Mouse (Mus musculus): ENCODE results near the gene Misp. TPM values are rescaled to one million over a fixed set of nuclear protein-coding genes. Genes with fewer than 3 reads are reported as not detected.
A peak's percentile ranks its signal among the peaks of the same experiment; 100 is the strongest.

Gene Misp
- total RNA-seq, 2 experiments from 2014 or later, result 0.58 TPM; not detected in 1

DNA sequence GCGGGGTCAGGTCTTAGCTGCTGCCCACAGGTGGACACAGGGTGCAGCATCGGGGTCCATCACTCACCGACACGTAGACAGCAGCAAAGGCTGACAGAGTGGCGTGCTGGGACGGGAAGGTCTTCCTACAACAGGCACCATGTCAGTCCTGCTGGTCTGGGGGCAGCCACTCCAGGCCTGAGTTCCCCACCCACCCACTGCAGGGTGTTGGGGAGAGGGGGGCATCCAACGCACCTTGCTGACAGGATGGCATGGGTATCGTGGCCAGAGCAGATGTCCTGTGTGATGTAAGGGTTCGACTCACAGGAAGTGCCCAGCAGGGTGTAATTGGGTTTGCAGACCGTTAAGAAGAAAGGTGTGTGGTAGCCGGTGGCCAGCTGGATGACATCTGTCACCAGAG lies 45.8 kb downstream of the Misp start:
- no peak for ATAC-seq (replicated peaks; ENCODE audit: poor library complexity)

DNA sequence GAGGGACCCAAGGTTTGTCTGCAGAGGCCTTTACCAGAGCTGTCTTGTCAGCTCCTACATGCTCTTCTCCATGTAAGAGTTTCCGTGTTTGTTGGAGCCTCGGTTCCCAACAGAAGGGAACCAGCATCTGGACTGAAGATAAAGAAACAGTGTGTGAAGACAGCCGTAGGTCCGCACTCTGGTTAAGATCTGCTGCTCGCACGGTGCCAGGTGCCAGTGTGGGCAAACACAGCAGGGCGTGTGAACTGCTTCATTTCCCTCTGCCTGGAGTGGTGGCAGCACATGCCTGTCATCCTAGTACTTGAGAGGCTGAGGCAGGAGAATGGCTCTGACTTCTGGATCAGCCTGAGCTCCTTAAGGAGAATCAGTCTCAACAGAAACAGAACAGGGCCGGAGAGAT lies 51.1 kb downstream of the Misp start:
- no peak for ATAC-seq (replicated peaks; ENCODE audit: poor library complexity)

GRCm38 (mm10) chr10:79872862-79873261 lies 52.1 kb downstream of the Misp start:
- ATAC-seq (replicated peaks; ENCODE audit: poor library complexity), result no peak

DNA sequence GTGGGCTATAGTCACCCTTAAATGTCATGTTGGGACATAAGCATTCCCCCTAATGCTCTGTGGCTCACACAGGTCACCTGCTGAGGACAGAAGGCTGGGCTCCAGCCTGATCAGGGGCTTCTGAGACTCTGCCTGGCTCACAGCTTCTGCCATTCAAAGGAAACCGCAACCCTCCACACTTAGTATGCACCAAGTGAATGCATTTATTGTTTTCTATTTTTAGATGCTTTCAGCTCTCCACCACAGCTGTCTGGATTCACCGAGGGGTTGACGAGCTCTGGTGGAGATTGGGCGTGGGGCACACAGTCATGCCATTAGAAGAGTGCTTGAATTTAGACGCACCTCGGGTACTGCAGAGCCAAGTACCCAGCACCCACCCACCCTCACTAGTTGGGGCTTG lies 52.5 kb downstream of the Misp start:
- ATAC-seq (replicated peaks; ENCODE audit: poor library complexity), result no peak

DNA sequence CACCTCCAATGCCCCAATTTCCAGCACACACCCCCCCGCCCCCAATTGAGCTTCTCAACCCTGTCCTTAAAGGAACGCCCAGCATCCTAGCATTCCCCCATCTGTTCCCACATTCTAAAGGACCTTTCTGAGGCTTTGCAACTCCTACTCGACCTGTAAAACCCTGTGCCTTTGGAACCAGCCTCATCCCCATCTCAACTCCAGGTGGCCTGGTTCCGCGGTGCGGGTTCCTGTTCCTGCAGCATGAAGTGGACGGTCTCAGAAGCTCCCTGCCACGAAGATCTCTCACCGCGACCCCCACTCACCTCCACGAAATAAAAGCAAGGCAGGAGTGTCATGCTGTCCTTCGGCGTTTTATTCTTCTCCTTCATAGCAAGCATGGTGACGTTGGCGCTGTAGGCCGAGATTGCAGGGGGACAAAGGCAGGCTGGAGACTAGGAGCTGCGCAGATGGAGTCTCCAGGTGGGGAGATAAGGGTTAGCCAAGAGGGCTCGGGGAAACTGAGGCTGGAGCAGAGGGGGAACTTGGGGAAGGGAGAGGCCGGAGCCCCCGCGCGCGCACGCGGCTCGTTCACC lies 53.0 kb downstream of the Misp start:
- ATAC-seq (replicated peaks; ENCODE audit: poor library complexity), result no peak

GRCm38 (mm10) chr10:79874290-79874862 lies 53.6 kb downstream of the Misp start, which contains the start of the genes Prtn3 and Plppr3:
Prtn3 (plus strand) TSS chr10:79874476.
Plppr3 (minus strand) TSS chr10:79874634.
- ATAC-seq (replicated peaks; ENCODE audit: poor library complexity), result peak; percentile 28

DNA sequence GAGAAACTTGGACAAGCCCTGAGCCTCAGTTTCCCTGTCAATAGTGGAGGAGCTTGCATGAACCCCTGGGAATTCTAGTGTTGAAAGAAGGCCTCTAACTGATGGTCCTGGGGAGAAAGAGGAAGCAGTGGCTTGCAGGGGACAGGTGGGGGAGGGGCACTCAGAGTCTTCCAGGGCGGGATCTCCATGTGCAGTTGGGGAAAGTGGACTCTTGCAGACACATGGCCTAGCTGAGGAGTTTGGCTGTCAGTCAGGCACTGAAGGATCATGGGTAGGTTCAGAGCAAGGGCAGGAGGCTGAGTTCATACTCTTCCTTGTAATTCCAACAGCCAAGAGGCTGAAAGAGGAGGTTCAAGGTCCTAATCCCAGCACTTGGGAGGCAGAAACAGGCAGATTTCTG lies 56.4 kb downstream of the Misp start:
- peak; percentile 45 for ATAC-seq (replicated peaks; ENCODE audit: poor library complexity)

DNA sequence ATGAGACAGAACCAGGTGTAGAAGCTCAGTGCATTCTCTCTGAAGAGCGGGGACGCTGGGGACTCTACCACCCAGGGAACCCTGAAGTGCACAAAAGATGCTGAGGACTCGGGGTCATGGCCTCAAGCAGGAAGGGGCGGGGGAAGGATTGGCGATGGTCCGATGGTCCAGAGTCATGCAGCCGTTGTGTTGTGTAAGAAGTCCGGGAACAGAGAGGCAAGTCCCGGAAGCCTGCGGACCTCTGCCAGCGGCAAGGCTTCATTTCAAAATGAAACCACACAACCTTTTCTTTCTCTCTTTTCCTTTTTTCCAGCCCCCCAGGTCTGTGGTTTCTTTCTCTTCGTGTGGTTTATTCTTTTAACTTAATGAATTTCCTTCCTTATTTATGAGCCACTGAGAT lies 57.0 kb downstream of the Misp start:
- ATAC-seq (replicated peaks; ENCODE audit: poor library complexity), result peak; percentile 58

- ATAC-seq (replicated peaks; ENCODE audit: poor library complexity), result no peak
These were observed 58.7 kb downstream of the Misp start for GRCm38 (mm10) chr10:79879527-79879926.

Other genes starting within 250 kb of the Misp start
Only the 30 nearest of the 34 such genes appear.
- gene Shc2, start 183.1 kb upstream of the Misp start, total RNA-seq (2015), result not detected in 2 replicates
- not detected in 2 replicates for gene Shc2, start 183.1 kb upstream of the Misp start, total RNA-seq (2017)
- gene Odf3l2, start 175.3 kb upstream of the Misp start, total RNA-seq (2015), result not detected in 2 replicates
- not detected in 2 replicates for gene Odf3l2, start 175.3 kb upstream of the Misp start, total RNA-seq (2017)
- gene Madcam1, start 156.4 kb upstream of the Misp start, total RNA-seq (2015), result not detected in 2 replicates
- not detected in 2 replicates for gene Madcam1, start 156.4 kb upstream of the Misp start, total RNA-seq (2017)
- gene Tpgs1, start 151.6 kb upstream of the Misp start, total RNA-seq (2015), result 8.3 and 10.2 TPM in 2 replicates
- 8.2 and 10.4 TPM in 2 replicates for gene Tpgs1, start 151.6 kb upstream of the Misp start, total RNA-seq (2017)
- 69.2 and 79.0 TPM in 2 replicates for gene Cdc34, start 138.8 kb upstream of the Misp start, total RNA-seq (2015)
- gene Cdc34, start 138.8 kb upstream of the Misp start, total RNA-seq (2017), result 154 and 169 TPM in 2 replicates
- 0.29 and 0.49 TPM in 2 replicates for gene Gzmm, start 132.0 kb upstream of the Misp start, total RNA-seq (2015)
- 1.1 and 2.8 TPM in 2 replicates for gene Gzmm, start 132.0 kb upstream of the Misp start, total RNA-seq (2017)
- gene Bsg, start 116.5 kb upstream of the Misp start, total RNA-seq (2015), result 441 and 471 TPM in 2 replicates
- gene Bsg, start 116.5 kb upstream of the Misp start, total RNA-seq (2017), result 272 TPM in 2 replicates
- not detected in 2 replicates for gene Hcn2, start 104.4 kb upstream of the Misp start, total RNA-seq (2015)
- not detected in 2 replicates for gene Hcn2, start 104.4 kb upstream of the Misp start, total RNA-seq (2017)
- 36.9 and 46.9 TPM in 2 replicates for gene Polrmt, start 74.4 kb upstream of the Misp start, total RNA-seq (2015)
- gene Polrmt, start 74.4 kb upstream of the Misp start, total RNA-seq (2017), result 10.8 and 14.6 TPM in 2 replicates
- not detected in 2 replicates for gene Fgf22, start 65.9 kb upstream of the Misp start, total RNA-seq (2015)
- not detected in 2 replicates for gene Fgf22, start 65.9 kb upstream of the Misp start, total RNA-seq (2017)
- 55.6 and 63.0 TPM in 2 replicates for gene Rnf126, start 54.0 kb upstream of the Misp start, total RNA-seq (2015)
- gene Rnf126, start 54.0 kb upstream of the Misp start, total RNA-seq (2017), result 18.4 and 20.2 TPM in 2 replicates
- 1.6 and 2.7 TPM in 2 replicates for gene Fstl3, start 43.7 kb upstream of the Misp start, total RNA-seq (2015)
- 1.3 and 3.6 TPM in 2 replicates for gene Fstl3, start 43.7 kb upstream of the Misp start, total RNA-seq (2017)
- gene Prss57, start 30.0 kb upstream of the Misp start, total RNA-seq (2015), result 160 and 189 TPM in 2 replicates
- 95.1 and 100.0 TPM in 2 replicates for gene Prss57, start 30.0 kb upstream of the Misp start, total RNA-seq (2017)
- gene Palm, start 27.4 kb upstream of the Misp start, total RNA-seq (2015), result 65.3 and 71.4 TPM in 2 replicates
- 43.4 and 53.4 TPM in 2 replicates for gene Palm, start 27.4 kb upstream of the Misp start, total RNA-seq (2017)
- 218 and 262 TPM in 2 replicates for gene Ptbp1, start 33.4 kb downstream of the Misp start, total RNA-seq (2015)
- 172 and 187 TPM in 2 replicates for gene Ptbp1, start 33.4 kb downstream of the Misp start, total RNA-seq (2017)
- 3,382 and 3,510 TPM in 2 replicates for gene Prtn3, start 53.5 kb downstream of the Misp start, total RNA-seq (2015)
- 738 and 1,001 TPM in 2 replicates for gene Prtn3, start 53.5 kb downstream of the Misp start, total RNA-seq (2017)
- 39.0 and 41.2 TPM in 2 replicates for gene Plppr3, start 53.6 kb downstream of the Misp start, total RNA-seq (2015)
- gene Plppr3, start 53.6 kb downstream of the Misp start, total RNA-seq (2017), result 93.9 and 96.9 TPM in 2 replicates
- 6,143 and 8,228 TPM in 2 replicates for gene Elane, start 65.3 kb downstream of the Misp start, total RNA-seq (2015)
- gene Elane, start 65.3 kb downstream of the Misp start, total RNA-seq (2017), result 2,359 and 2,989 TPM in 2 replicates
- gene Cfd, start 69.9 kb downstream of the Misp start, total RNA-seq (2015), result 0.49 and 0.56 TPM in 2 replicates
- gene Cfd, start 69.9 kb downstream of the Misp start, total RNA-seq (2017), result 1.2 TPM in 1 of 2 replicates, not detected in the other
- 13.9 and 14.4 TPM in 2 replicates for gene Med16, start 87.9 kb downstream of the Misp start, total RNA-seq (2015)
- gene Med16, start 87.9 kb downstream of the Misp start, total RNA-seq (2017), result 22.1 and 24.8 TPM in 2 replicates
- not detected in 2 replicates for gene Gm26602, start 89.9 kb downstream of the Misp start, total RNA-seq (2015)
- gene Gm26602, start 89.9 kb downstream of the Misp start, total RNA-seq (2017), result not detected in 2 replicates
- gene Kiss1r, start 96.0 kb downstream of the Misp start, total RNA-seq (2015), result 0.15 TPM in 2 replicates
- 0.25 and 1.3 TPM in 2 replicates for gene Kiss1r, start 96.0 kb downstream of the Misp start, total RNA-seq (2017)
- gene R3hdm4, start 100.2 kb downstream of the Misp start, total RNA-seq (2015), result 72.3 and 78.7 TPM in 2 replicates
- 35.1 and 50.7 TPM in 2 replicates for gene R3hdm4, start 100.2 kb downstream of the Misp start, total RNA-seq (2017)
- gene Arid3a, start 106.1 kb downstream of the Misp start, total RNA-seq (2015), result 19.9 and 21.6 TPM in 2 replicates
- gene Arid3a, start 106.1 kb downstream of the Misp start, total RNA-seq (2017), result 31.0 and 32.2 TPM in 2 replicates
- gene Wdr18, start 139.2 kb downstream of the Misp start, total RNA-seq (2015), result 36.8 and 57.4 TPM in 2 replicates
- gene Wdr18, start 139.2 kb downstream of the Misp start, total RNA-seq (2017), result 24.6 and 29.7 TPM in 2 replicates
- not detected in 2 replicates for gene Grin3b, start 149.7 kb downstream of the Misp start, total RNA-seq (2015)
- not detected in 2 replicates for gene Grin3b, start 149.7 kb downstream of the Misp start, total RNA-seq (2017)
- gene Tmem259, start 163.3 kb downstream of the Misp start, total RNA-seq (2015), result 38.9 and 44.2 TPM in 2 replicates
- 44.6 and 54.8 TPM in 2 replicates for gene Tmem259, start 163.3 kb downstream of the Misp start, total RNA-seq (2017)
- gene Cnn2, start 167.6 kb downstream of the Misp start, total RNA-seq (2015), result 50.5 and 52.8 TPM in 2 replicates
- gene Cnn2, start 167.6 kb downstream of the Misp start, total RNA-seq (2017), result 73.3 and 84.1 TPM in 2 replicates
- 15.4 and 15.8 TPM in 2 replicates for gene Abca7, start 175.5 kb downstream of the Misp start, total RNA-seq (2015)
- gene Abca7, start 175.5 kb downstream of the Misp start, total RNA-seq (2017), result 17.0 and 17.5 TPM in 2 replicates
- gene Arhgap45, start 195.7 kb downstream of the Misp start, total RNA-seq (2015), result 64.1 and 69.0 TPM in 2 replicates
- gene Arhgap45, start 195.7 kb downstream of the Misp start, total RNA-seq (2017), result 112 and 121 TPM in 2 replicates